Mouse (Mus musculus) left cerebral cortex, postnatal 14 days (tissue): ENCODE measurements at regions not wholly inside any gene's neighbourhood (a gene's known extent, or its start where the extent isn't known, plus 50 kb on each side); places are given as distances from the start of the nearest gene placed in this dataset.

ENCODE experiments used
- DNase-seq, 2 experiments: peaks; one replicate each; pipeline ENCODE4 v3.0.0; 2021 to 2022; ENCODE audit warnings: low spot score in 2 of 2, mixed read lengths in 1 of 2
- intact Hi-C: fragments of 180-260 bp; cut with DNase I; formaldehyde crosslinking; loops from one replicate; pipeline ENCODE4 v1.15.1; 2025

GRCm38 (mm10) chr10:51956493-51956892 lies 65.8 kb upstream of the Vgll2 start:
- no peak for DNase-seq
- intact Hi-C loops = no loop called here

DNA sequence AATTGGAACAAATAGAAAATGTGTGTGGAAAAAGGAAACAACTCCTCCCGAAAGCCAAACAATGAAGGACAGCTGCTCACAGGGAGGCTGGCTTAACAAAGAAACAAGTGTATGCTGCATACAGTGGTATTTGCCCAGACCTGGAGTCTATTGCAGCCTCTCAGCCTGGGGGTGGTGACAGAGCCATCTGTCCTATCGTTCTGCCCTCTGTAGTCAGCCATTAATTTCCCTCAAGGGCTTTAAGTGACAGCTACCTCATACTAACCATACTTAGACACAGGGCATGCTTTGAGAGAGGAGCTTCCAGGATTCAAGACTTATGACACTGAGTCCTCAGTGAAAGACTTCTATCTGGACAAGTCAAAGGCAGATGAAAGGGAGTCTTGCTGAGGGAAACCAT lies 60.8 kb upstream of the Vgll2 start:
- intact Hi-C loops = no loop called here
- no peak for DNase-seq

DNA sequence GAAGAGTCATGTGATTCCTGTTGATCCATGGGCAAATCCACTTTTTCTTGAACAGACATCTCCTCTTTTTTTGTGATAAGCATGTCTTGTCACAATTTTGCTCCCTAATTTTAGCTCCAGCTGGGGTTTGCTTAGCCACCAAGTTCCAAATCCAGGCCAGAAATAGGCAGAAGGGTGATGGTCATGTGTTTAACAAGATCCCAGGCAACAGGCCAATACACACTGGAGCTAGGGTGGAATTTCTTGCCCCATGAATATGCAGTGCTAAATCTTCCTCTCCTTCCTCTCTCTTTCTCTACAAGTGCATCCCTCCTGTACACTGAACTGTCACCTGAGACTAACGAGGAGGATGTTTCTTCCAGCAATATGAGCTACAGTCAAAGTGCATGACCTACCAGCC lies 58.6 kb upstream of the Vgll2 start:
- intact Hi-C loops = no loop called here
- no peak for DNase-seq

DNA sequence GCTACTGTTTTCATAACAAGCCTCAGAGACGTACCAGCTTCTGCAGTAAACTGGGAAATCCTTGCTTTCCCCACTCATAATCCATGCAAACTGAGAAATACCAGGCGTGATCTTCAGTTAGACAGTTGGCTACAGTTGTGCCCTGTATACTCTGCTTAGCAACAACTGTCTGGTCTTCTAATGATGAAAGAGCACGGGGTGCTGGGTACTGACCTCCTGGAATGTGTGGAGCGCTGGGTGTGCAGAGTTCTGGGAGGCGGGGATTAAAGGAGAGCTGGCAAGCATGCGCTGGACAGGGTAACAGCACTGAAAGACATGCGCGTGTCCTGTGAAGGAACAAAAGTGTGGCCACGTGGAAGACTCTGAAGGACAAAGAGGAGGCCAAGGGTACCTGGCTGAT lies 52.2 kb upstream of the Vgll2 start:
- intact Hi-C loops = no loop called here
- DNase-seq = no peak
